Mouse (Mus musculus) bone marrow, adult 2 months (tissue): ENCODE measurements around the gene Agbl1.

Source experiments
- CTCF ChIP-seq: fragments of 200-500 bp; IDR thresholded peaks from 2 replicates; pipeline ENCODE4 v1.5.1; 2011; ENCODE audit warnings: low read length, control low read depth; ENCODE audit not compliant: control insufficient read depth, insufficient read depth
- POLR2A ChIP-seq: fragments of 200-500 bp; IDR thresholded peaks from 2 replicates; pipeline ENCODE4 v1.6.1; 2011; ENCODE audit warnings: low read depth, mild to moderate bottlenecking, control low read depth, low read length, borderline replicate concordance; ENCODE audit not compliant: control insufficient read depth

GRCm38 (mm10) chr7:76341601-76342000 lies 111.9 kb downstream of the Agbl1 start:
- TF ChIP-seq CTCF (no peak), POLR2A (no peak)
